Mouse (Mus musculus): ENCODE measurements at regions not wholly inside any gene's neighbourhood (a gene's known extent, or its start where the extent isn't known, plus 50 kb on each side); places are given as distances from the start of the nearest gene placed in this dataset.

- no peak for DNase-seq (ENCODE audit: low spot score in 2 of 2)
Measured at GRCm38 (mm10) chr15:103102068-103102840, 64.6 kb downstream of the Smug1 start.

- DNase-seq (ENCODE audit: low spot score in 2 of 2), result no peak
Measured at GRCm38 (mm10) chr15:103100121-103100520, 66.8 kb downstream of the Smug1 start.

GRCm38 (mm10) chr15:103094457-103094856, 72.4 kb downstream of the Smug1 start:
- no peak for DNase-seq (ENCODE audit: low spot score in 2 of 2)

GRCm38 (mm10) chr15:103093655-103094054, 73.2 kb downstream of the Smug1 start:
- no peak for DNase-seq (ENCODE audit: low spot score in 2 of 2)

GRCm38 (mm10) chr15:103092496-103092895, 73.8 kb downstream of the Hoxc4 start:
- DNase-seq (ENCODE audit: low spot score in 2 of 2), result no peak

GRCm38 (mm10) chr15:103090280-103091164, 71.8 kb downstream of the Hoxc4 start:
- no peak for DNase-seq (ENCODE audit: low spot score in 2 of 2)

GRCm38 (mm10) chr15:103089852-103090251, 71.1 kb downstream of the Hoxc4 start:
- no peak for DNase-seq (ENCODE audit: low spot score in 2 of 2)

GRCm38 (mm10) chr15:103089440-103089839, 70.7 kb downstream of the Hoxc4 start:
- no peak for DNase-seq (ENCODE audit: low spot score in 2 of 2)

- peak in 1 of 2 experiments; percentile 40 for DNase-seq (ENCODE audit: low spot score in 2 of 2)
Measured at GRCm38 (mm10) chr15:103087204-103087603, 68.5 kb downstream of the Hoxc4 start.

- DNase-seq (ENCODE audit: low spot score in 2 of 2), result no peak
Measured at GRCm38 (mm10) chr15:103086672-103087069, 67.9 kb downstream of the Hoxc4 start.

Measured in layer of hippocampus, postnatal 10 days (tissue).